Mouse (Mus musculus) frontal cortex, postnatal 14 days (tissue): Measurements from ENCODE around the gene Caln1.
"Not testable (repeated sequence)": the region's sequence is repeated elsewhere in the genome, so short reads cannot be mapped to it uniquely, and the experiment has no call there.

Source experiments
- DNase-seq, 2 experiments: peaks; one replicate each; pipeline ENCODE4 v3.0.0; 2022; ENCODE audit warnings: low spot score in 2 of 2

Gene Caln1

DNA sequence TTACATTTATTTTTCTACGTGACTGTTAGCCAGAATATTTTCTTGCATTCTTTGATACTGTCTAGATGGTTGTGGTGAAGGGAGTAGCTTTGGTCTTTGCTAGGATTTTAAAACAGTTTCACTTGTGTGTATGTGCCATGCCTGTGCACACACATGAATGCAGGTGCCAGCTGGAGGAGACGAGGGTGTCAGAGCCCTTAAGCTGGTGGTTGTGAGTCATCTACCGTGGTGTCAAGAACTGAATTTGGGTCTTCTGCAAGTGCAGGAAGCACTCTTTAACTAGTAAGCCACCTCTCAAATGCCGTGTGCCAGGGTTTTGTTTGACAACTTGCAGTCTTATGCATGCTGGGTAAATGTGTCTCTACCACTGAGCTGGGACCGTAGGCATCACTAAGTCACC, 178.2 kb downstream of the Caln1 start:
- DNase-seq = no peak

DNA sequence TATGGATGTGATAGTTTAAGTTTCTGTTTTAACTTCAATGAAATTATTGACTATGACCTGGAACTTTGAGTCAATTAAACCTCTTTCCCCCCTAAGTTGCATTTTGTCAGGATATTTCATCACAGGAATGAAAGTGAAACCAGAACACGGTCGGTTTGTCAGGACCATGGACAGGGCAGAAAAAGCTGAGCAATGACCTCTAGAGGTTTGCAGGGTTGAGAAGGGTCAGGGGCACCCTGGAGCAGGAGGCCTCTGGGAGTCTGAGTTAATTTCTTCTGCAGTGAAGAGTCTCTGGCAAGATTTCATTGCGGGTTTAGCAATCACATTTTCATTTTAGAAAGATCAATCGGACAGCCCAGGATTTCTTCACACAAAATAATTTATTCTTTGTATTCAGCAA, 184.7 kb downstream of the Caln1 start:
- DNase-seq = no peak

DNA sequence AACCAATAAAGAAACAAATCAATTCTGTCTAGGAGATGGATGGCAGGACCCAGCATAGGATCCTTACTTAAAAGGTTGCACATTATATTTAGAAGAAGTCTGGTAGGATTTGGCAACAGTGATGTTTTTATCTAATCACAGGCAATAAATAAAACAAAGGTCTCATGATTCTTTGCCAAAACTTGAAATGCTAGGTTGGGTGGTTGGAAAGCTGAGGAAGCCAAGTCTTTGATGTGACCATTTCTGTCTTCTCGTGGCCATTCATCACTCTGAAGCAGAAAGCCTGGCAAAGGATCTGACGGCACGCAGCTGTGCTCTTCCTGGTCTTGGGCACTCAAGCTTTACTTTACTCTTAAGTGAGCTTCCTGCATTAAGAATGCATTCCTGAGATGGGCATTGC, 193.9 kb downstream of the Caln1 start:
- no peak for DNase-seq

DNA sequence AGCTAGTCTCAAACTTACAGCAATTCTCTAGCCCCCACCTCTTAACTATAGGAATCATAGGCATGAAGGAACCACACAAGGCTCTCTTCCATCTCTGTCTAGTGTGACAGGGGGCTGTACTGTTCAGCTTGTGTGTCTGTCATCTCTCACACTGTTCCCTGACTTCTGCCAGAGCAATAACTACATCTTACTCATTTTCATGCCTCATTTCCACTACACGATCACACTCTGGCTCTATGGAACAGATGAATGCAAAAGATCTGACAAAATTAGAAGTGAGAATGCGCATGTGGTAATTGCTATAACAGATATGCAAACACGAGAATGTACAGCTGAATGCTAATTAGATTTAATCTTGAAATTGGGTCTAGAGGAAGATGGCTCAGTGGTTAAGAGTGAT, 196.7 kb downstream of the Caln1 start:
- DNase-seq = no peak

DNA sequence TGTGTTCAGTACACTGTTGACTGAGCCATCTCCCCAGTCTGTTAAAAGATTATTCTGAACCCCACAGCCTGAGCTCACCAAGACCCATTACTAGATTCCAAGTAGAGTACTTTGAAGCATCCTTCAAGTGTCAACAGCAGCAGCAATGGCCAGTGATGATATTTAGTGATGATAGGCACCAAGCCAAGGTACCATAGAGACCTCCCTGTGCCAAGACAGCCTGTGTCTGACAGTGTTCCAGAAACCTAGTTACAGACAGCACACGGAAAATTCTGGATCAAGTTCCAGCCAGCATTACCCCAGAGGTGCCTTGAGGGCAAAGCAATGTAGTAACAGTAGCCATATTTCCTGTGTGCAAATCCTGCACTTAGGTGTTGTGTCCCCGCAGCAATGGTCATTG, 208.3 kb downstream of the Caln1 start:
- no peak for DNase-seq

DNA sequence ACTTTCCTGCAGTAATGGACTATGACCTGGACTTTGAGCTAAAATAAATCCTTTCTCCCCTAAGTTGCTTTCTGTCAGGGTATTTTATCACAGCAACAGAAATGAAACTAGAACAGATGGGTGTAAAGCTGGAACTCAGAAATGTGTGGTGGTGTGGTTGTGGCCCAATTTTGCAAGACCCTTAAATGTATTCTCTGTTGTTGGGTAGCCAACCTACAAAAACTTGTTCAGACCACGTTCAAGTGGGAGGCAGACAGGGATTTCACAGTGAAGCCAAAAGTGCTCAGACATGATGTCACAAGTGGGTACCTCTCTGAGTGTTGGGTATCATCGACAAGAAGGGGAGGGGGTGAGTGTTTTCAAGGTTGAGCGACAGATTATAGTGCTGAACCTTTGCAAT, 214.8 kb downstream of the Caln1 start:
- no peak for DNase-seq

DNA sequence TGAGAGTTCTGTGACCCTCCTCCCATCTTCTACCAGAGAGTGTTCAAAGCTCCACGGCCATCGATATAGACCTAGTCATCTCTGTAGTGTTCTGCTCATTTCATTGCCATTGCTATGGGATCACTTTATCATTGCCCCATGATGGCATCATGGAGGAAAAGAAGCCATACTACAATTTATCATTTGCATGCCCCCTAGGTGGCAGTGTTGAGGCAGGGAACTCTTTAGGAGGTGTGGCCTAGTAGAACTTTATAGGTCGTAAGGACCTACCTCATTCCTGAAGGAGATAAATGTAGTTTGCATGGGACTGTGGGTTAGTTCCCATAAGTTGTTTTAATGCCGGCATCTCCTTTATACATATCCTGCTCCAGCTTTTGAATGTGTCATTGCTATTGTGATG, 217.0 kb downstream of the Caln1 start:
- no peak for DNase-seq

DNA sequence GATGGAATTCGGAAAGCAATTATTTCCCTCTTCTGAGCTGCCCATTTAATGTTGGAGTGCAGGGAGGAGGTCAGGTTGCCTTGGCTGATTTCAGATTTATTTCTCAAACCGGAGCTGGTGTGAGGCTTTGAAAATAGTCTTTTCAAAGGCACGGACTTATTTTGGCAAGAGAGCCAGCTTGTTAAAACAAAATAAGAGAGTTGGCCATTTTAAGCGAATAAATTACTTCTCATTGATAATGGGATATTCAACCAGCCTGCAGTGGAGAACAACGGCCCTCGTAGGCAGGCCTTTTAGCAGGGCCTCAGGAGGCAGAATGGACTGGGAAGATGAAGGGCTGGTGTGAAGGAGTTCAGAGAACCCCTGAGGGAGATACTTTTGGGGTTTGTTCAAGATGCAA, 227.3 kb downstream of the Caln1 start:
- no peak for DNase-seq

DNA sequence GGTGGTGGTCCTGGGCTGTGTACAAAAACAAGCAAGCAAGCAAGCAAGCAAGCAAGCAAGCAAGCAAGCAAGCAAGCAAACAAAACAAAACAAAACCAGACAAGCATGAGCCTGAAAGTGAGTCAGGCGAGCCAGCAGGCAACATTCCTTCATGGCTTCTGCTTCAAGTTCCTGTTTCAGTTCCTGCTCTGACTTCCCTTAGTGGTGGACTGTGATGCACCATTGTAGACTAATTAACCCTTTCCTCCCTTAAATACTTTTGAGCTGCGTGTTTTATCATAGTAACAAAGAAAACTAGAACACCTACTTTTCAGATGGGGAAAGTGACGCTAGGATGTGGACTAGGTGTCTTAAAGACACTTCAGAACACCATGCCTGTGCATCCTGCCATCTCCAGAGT, 244.4 kb downstream of the Caln1 start:
- no peak for DNase-seq

DNA sequence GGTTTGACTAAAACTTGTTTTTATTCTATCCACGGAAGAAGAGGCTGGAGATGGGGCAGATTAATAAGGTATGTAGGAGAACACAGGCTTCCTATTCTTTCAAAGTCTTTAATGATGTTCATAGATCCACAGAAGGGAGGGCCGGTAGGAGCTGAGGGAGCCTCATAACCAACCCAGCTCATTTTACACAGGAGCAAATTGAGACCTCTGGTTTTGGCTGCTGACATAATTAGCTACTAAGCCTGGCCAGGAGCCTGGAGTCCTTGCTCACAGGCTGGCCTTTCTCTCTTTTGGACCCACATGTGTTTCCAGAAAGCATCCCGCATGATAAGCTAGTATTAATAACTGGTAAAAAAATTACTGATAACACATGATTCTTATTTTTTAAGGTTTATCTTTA, 245.0 kb downstream of the Caln1 start:
- DNase-seq = no peak

DNA sequence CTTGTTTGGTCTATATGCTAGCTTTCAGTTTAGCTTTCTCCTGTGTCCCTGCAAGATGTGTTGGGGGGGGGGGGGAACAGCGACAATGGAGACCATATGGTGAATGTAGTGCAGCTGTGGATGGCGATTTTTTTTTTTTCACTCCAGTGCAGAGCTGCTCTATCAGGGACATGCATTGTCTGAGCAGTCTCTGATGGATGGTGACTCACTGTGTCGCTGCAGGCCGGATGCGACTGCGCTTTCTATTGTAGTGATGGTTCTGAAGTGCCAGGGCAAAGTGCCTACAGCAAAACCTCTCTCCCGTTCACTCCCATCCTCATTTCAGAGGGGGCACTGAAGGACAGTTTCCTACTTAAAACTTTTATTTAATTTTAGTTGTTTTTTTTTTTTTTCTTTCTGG, 250.8 kb downstream of the Caln1 start:
- no peak for DNase-seq

DNA sequence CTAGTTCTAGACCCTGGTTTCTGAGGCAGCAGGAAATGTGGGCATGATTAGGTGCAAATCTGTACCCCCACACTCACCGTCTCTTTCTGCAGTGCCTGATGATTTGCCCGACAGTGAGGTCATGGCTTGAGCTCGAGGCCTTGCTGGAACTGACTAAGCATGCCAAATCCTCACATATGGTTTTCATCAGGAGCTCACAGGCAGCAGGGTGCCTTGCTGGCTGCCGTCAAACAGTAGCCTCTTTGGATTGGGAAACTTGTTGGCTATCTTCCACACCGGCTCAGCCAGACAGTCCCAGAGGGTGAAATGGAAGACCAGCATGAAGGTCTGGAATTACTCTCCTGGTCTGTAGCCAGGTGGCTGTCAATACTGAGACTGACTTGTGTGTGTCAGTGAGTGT, 254.0 kb downstream of the Caln1 start:
- DNase-seq = no peak

DNA sequence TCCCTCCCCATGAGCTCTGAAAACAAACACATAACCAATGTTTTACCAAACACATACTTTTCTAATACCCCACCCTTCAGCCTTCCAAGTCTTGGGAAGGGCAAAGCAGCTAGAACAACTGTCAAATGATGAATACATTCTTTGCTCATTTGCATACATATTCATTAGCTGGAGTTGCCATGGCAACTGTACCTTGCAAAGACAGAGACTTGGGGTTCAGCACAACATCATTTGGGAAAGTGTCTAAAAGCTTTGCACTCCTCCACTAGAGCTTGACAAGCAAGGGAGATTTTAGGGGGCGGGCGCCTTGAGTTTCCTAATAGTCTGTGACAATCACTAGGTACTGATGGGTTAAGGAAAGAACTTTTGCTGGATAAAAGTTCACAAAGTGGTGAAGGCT, 258.5 kb downstream of the Caln1 start:
- DNase-seq = peak; percentile 16 to 20

DNA sequence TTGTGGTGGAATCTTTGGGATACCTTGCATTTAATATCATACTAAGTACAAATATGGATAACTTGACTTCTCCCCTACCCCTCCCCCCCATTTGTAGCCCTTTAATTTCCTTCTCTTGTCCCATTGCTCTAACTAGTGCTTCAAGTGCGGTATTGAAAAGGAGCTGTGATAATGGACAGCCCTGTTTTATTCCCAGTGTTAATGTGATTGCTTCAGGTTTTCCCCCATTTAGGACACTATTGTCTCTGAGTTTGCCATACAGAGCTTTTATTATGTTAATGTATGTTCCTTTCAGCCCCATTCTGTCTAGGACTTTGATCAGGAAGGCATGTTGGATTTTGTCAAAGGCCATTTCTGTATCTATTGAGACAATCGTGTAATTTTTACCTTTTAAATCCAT, 266.1 kb downstream of the Caln1 start:
- DNase-seq = no peak

DNA sequence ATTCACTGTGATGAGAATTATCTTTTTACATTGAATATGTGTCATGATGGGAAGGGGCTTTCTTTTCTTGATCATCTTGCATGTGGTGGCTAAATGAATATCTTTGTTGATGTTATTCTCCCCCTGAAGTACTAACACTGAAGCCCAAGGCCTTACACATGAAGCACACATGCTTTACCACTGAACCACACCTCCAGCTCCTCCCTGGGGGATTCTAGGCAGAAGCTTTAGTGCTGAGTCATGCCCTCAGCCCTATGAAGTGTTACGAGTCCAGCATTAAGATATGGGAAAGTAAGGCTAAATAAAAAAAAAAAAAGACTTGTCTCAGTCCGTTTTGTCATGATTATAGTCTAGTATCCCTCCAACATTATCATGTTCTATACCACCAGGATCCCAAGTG, 272.6 kb downstream of the Caln1 start:
- no peak for DNase-seq

DNA sequence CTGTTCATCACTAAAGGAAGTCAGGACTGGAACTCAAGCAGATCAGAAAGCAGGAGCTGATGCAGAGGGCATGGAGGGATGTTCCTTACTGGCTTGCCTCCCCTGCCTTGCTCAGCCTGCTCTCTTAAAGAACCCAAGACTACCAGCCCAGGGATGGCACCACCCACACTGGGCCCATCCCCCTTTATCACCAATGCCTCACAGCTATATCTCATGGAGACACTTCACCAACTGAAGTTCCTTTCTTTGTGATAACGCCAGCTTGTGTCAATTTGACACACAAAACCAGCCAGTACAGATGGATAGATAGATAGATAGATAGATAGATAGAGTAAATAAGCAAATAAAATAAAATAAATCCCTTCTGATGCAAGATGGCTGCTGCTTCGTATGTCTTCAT, 276.9 kb downstream of the Caln1 start:
- not testable (repeated sequence) for DNase-seq

DNA sequence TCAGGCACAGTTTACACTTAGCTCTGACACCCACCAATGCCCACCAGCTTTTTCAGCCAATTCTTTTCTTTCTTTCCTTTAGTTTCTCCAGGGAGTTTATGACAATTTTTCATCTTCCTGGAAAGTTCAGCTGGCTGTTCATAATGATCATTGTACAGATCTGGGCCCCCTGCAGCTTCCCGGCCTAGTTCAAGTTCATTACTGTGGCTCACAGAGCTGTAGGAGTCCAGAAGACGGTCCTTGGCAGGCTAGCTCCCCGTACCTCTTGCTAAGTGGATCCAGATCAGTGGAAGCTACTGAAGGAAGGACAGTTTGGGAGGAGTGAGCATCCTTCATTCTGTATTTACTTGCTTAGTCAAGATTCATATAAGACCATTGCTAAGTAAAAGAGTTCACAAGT, 288.9 kb downstream of the Caln1 start:
- DNase-seq = no peak

DNA sequence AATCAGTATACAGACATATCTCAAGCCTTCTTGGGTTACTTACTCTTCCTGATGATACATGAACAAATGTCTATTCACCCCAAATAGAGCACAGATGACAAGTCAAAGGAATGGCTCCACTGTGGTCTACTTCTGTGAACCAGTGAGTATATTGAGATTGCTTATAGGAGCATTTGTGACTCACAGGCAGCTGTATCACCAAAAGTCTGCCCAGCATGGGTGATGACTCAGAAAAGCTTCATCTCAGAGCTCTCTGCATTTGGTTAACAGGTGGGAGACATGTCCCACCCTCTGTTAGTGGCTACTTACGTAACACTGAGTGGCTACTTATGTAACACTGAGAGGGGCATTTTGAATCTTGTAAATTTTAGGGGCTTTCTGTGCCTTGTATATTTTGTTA, 296.8 kb downstream of the Caln1 start:
- no peak for DNase-seq

DNA sequence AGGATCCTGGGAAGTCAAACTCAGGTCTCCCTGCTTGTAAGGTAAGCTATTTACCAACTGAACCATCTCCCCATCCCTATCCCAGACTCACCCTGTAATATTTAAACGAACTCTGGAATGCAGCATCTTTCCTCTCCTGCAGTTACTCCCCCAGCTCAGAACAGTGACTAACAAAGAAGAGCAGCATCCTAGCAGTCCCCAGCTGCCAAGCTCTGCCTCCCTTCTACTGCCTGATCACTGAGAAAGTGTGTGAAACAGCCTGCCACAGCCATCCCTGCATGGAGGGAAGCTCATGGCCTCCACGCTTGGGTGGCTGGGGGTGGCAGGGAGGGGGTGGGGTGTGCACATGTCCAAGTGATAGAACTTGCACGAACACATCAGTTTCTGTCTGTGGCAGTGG, 303.3 kb downstream of the Caln1 start:
- no peak for DNase-seq

DNA sequence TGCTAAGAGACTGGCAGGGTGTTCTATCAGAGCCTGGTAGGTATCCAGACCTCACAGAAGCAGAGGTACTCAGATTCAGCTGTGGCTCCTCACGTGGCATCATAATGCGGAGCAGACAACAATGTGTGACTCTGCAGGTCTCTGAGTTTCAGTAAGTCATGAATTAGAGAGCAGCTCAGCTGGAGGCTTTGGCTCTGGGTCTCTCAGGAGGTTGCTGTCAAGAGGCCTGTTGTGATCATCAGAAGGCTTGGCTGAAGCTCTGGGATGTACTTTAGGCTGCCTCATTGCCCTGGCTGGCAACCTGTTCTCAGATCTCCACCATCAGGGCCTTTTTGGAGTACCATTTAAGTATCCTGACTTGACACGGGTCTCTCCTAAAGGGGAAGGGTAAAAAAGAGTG, 303.8 kb downstream of the Caln1 start:
- DNase-seq = no peak

DNA sequence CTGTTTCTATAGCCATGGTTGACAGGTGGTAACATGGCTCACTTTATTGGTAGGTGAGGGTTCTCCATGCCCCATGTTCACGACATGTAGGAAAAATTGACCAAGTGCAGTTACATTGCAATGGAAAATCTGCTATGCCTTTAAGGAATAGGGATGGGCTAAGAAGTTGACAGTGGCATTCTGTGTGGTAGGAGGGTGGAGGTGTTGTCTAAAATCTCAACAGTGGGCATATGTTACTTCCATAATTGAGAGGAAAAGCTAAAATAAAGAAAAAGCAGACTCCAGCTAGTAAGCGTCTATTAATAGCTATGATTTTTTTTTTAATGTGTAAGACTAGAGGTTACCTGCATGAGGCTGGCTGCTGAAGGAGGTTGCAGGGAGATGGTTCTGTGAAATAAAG, 308.6 kb downstream of the Caln1 start:
- DNase-seq = no peak

DNA sequence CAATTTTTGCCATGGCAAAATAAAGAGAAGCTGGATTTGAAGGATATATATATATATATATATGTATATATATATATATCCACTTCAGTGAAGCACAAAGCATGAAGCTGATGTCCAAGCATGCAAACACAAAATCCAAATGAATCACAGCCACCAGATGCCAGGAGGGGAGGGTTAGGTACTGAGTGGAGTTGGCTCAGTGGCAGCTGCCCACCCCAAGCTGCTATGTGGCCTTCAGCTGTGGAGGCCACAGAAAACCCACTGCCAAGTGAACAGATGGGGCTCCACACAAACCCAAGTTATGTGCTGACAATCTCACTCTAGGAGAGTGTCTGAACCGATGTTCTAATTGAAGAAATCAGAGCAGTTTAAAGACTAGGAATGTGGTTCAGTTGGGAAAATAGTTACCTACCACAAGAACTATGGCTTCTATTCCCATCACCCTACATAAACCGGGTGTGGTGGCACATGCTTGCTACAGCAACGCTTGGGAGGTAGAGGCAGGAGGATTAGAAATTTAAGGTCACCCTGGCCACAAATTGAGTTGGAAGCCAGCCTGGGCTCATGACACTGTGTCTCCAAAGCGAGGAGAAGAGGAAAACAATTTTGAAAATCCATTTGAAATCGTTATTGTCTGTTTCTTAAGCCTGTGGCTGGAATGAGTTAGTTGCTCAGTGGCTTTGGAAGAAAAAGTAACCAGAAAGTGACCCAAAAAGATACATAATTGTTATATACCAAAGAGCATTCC, 316.8 kb downstream of the Caln1 start:
- DNase-seq = peak; percentile 18 to 39

DNA sequence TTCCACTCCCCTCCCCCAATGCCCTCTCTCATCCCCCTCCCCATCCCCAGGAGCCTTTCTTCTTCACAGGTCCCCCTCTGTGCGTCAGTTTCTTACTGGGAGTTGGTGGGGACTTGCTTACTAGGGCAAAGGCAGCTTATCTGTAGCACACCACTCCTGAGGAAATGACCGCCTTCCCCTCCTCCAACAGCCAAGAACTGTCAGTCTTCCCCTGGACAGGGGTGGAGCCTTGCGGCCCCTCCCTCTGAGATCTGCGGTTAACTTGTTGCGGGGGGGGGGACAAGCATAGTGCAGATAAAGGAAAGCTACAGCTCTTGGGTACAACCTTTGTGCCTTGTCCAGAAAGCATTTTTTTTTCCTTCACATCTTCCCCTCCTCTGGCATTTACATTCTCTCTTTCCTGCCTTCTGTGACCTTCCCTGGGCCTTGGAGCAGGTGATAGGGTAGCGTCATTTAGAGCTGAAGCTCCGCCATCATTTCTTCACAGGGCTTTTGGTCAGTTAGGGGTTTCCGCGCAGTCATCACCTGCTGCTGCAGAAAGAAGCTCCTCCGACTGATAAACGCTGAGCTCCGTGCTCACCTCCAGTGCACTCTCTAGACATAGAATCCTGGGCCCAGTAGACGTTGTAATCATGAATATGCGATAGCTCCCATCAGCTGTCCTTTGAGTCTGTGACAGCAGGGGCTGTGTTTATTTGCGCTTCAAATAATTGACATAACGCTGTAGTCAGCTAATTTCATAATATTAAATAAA, 319.3 kb downstream of the Caln1 start:
- no peak for DNase-seq

DNA sequence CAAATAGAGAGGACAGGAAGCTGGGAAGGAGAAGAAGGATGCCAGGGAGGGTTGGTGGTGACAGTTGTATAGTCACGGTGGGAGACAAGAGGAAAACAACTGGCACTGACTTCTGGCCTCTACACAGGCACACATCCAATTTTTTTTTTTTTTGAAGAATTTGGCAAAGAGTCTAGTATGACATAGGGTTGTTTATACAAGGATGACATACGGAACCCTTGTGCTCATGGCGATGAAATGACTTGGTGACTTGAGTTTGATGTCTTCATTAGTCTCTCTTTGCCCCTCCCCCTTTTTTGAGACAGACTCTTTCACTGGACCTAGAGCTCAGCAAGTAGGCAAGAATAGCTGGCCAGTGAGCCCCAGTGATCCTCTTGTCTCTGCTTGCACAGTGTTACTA, 322.1 kb downstream of the Caln1 start:
- DNase-seq = no peak
